8 mouse cellular contexts compared by ENCODE assay signal in the genomic region with DNA sequence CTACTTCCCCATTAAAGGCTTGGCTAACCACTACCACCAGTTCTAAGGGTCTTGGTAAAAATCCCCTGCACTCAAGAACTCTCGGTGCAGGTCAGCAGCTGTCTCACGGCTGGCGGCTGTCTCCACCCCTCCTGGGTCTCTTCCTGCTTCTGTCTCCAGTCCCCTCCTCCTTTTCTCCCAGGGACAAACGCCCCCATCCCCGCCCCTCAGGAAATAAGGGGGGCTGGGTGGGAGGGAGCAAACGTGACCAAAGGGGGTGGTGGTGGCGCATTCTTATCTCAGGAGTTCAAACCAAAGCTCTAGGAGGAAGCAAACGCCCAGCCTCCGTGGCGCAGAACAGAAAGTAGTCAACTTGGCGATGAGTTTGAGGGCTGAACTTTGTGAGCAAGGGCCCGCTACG. TPM values are rescaled to one million over a fixed set of nuclear protein-coding genes. Genes with fewer than 3 reads are reported as not detected.
DNase-seq lines count a peak whose midpoint lies in the region; ATAC-seq and TF ChIP-seq lines count a peak whose summit lies in the region.

No protein-coding gene starts in this region.

- H3K9me3 ChIP-seq in embryonic facial prominence, embryonic 10.5 days = no peaks in the 10 kb centered on the region
- H3K9me3 ChIP-seq in heart, embryonic 14.5 days (ENCODE audit: control insufficient read depth, low read length) = no peaks in the 10 kb centered on the region
- no peaks in the 10 kb centered on the region for H3K9me3 ChIP-seq in kidney, postnatal 0 days (replicated peaks; ENCODE audit: low read length)

- under 1% methylated on average over 13 of the region's 13 CpGs for WGBS in embryonic facial prominence, embryonic 10.5 days
- WGBS in heart, embryonic 14.5 days = under 1% methylated on average over 13 of the region's 13 CpGs
- 0% methylated on average over 13 of the region's 13 CpGs for WGBS in kidney, postnatal 0 days
- 0% methylated on average over 13 of the region's 13 CpGs for WGBS in macrophage (ENCODE audit: missing documents)

- intact Hi-C loops in left cerebral cortex, adult 2 months (cut with DNase I) = no loop called here
- intact Hi-C loops in left cerebral cortex, postnatal 25 days (cut with DNase I) = no loop called here

- no peak for DNase-seq in left cerebral cortex, adult 2 months (ENCODE audit: extremely low spot score in 1 of 2, low spot score in 2 of 2)
- no peak for DNase-seq in left cerebral cortex, postnatal 25 days (ENCODE audit: low spot score in 2 of 2)
- peak; percentile 87 for DNase-seq in embryonic facial prominence, embryonic 10.5 days (ENCODE audit: low spot score)
- DNase-seq in kidney, postnatal 0 days (ENCODE audit: low spot score) = peak; percentile 94
- peak; percentile 84 for DNase-seq in splenic B cell, adult 2 months (ENCODE audit: low read depth, low spot score)
- DNase-seq in right cerebral cortex, postnatal 4 days = no peak

- peak; percentile 63 for ATAC-seq in heart, embryonic 14.5 days (ENCODE audit: insufficient number of reproducible peaks, insufficient read depth, low FRiP score, low read depth)
- peak; percentile 47 for ATAC-seq in kidney, postnatal 0 days (replicated peaks; ENCODE audit: low FRiP score, low read depth)

- H3K36me3 ChIP-seq in embryonic facial prominence, embryonic 10.5 days (replicated peaks) = no peaks in the 10 kb centered on the region
- H3K36me3 ChIP-seq in heart, embryonic 14.5 days (ENCODE audit: control insufficient read depth, insufficient read depth, low read length) = no peaks in the 10 kb centered on the region
- H3K36me3 ChIP-seq in kidney, postnatal 0 days (ENCODE audit: insufficient read depth, low read length) = no peaks in the 10 kb centered on the region
- H3K36me3 ChIP-seq in macrophage (ENCODE audit: inconsistent target) = no peaks in the 10 kb centered on the region
- no peaks in the 10 kb centered on the region for H3K36me3 ChIP-seq in splenic B cell, adult 2 months (ENCODE audit: control insufficient read depth, insufficient read depth, low read length, poor library complexity, severe bottlenecking)

- TF ChIP-seq CTCF in left cerebral cortex, adult 2 months (IDR thresholded peaks at IDR 0.05) = no peak
- no peak for TF ChIP-seq CTCF in kidney, postnatal 0 days (IDR thresholded peaks at IDR 0.05; ENCODE audit: low read depth)

- H3K4me1 ChIP-seq in embryonic facial prominence, embryonic 10.5 days = peaks cover 55% of the 10 kb centered on the region
- peaks cover 5 to 8% of the 10 kb centered on the region in 2 experiments; a peak in 3 of 4 replicates for H3K4me1 ChIP-seq in heart, embryonic 14.5 days (ENCODE audit: control insufficient read depth in 2 of 2, insufficient read depth in 2 of 2, low read length in 2 of 2)
- peaks cover 39% of the 10 kb centered on the region for H3K4me1 ChIP-seq in kidney, postnatal 0 days (replicated peaks; ENCODE audit: insufficient read depth, low read length)

- peak overlapping the region; percentile 90 for H3K4me2 ChIP-seq in heart, embryonic 14.5 days (ENCODE audit: low read length)
- peak overlapping the region; percentile 92 for H3K4me2 ChIP-seq in kidney, postnatal 0 days (ENCODE audit: low read length)

- peak overlapping the region; percentile 48 for H3K4me3 ChIP-seq in left cerebral cortex, adult 2 months
- H3K4me3 ChIP-seq in embryonic facial prominence, embryonic 10.5 days = peak overlapping the region; percentile 68
- peak overlapping the region; percentile 54 to 59 for H3K4me3 ChIP-seq in heart, embryonic 14.5 days (ENCODE audit: control insufficient read depth in 1 of 2, insufficient read depth in 1 of 2, low read depth in 1 of 2, low read length in 2 of 2)
- peak overlapping the region; percentile 64 for H3K4me3 ChIP-seq in kidney, postnatal 0 days (replicated peaks; ENCODE audit: low read depth, low read length)
- peak overlapping the region; percentile 43 for H3K4me3 ChIP-seq in macrophage (ENCODE audit: inconsistent target)

- peaks cover 35% of the 10 kb centered on the region for H3K79me2 ChIP-seq in macrophage (ENCODE audit: inconsistent target)

- H3K9ac ChIP-seq in heart, embryonic 14.5 days (ENCODE audit: low read length) = peak overlapping the region; percentile 76
- H3K9ac ChIP-seq in kidney, postnatal 0 days (ENCODE audit: low read depth, low read length) = peak overlapping the region; percentile 75; the same call in 1 of the 2 replicates

- H3K27ac ChIP-seq in left cerebral cortex, adult 2 months = peak overlapping the region; percentile 70
- peak overlapping the region; percentile 85 for H3K27ac ChIP-seq in embryonic facial prominence, embryonic 10.5 days (replicated peaks)
- peak overlapping the region; percentile 77 to 85 for H3K27ac ChIP-seq in heart, embryonic 14.5 days (replicated peaks in 1 of 2; ENCODE audit: control insufficient read depth in 1 of 2, insufficient read depth in 1 of 2, low read depth in 2 of 2, low read length in 2 of 2)
- H3K27ac ChIP-seq in kidney, postnatal 0 days = peak overlapping the region; percentile 93
- H3K27ac ChIP-seq in macrophage = peak overlapping the region; percentile 85

- H3K27me3 ChIP-seq in embryonic facial prominence, embryonic 10.5 days (replicated peaks; ENCODE audit: low read depth, poor library complexity, severe bottlenecking) = peaks cover 51% of the 10 kb centered on the region
- no peaks in the 10 kb centered on the region; the same call in 1 of the 2 replicates for H3K27me3 ChIP-seq in heart, embryonic 14.5 days (ENCODE audit: control insufficient read depth, insufficient read depth, low read length)
- H3K27me3 ChIP-seq in kidney, postnatal 0 days (ENCODE audit: insufficient read depth, low read length) = no peaks in the 10 kb centered on the region
- no peaks in the 10 kb centered on the region for H3K27me3 ChIP-seq in splenic B cell, adult 2 months (ENCODE audit: control insufficient read depth, insufficient read depth, low read length, poor library complexity, severe bottlenecking)

RNA-seq across cellular contexts. Expression of a gene that starts 0.9 kb away (rescaled TPM):
- total RNA-seq in left cerebral cortex, adult 2 months (2021) = 1 to 10 TPM; 2.2 to 3.3 TPM
- 1 to 10 TPM; 1.9 to 2.0 TPM for total RNA-seq in left cerebral cortex, postnatal 25 days (2021)
- polyA plus RNA-seq in embryonic facial prominence, embryonic 10.5 days (2016; fragmentation: Nextera tagmentation; extraction: Ambion mirVana) = 2.3 and 4.0 TPM in 2 replicates
- polyA plus RNA-seq in heart, embryonic 14.5 days (2014; fragmentation: Nextera tagmentation; extraction: Ambion mirVana) = 1.7 TPM in 2 replicates
- polyA plus RNA-seq in kidney, postnatal 0 days (2015; fragmentation: Nextera tagmentation; extraction: Ambion mirVana) = 4.1 and 4.2 TPM in 2 replicates
- total RNA-seq in macrophage (2018; cell fraction: chromatin; rRNA removed) = 10 to 100 TPM in 19 of 26 experiments, 1 to 10 TPM in 7; 3.2 to 21.0 (median 13.3) TPM
- 1 to 10 TPM; 2.2 to 5.5 (median 3.8) TPM for total RNA-seq in macrophage (2018; cell fraction: cytosol; rRNA removed)
- 10 to 100 TPM in 4 of 26 experiments, 1 to 10 TPM in 22; 2.8 to 28.3 (median 7.5) TPM for total RNA-seq in macrophage (2018; cell fraction: nucleus; rRNA removed)
- 2.1 to 11.2 TPM (median 2.1 TPM) in 3 replicates for polyA plus RNA-seq in macrophage (2018)

RNA-seq across cellular contexts. Expression of a gene that starts 27.4 kb away (rescaled TPM):
- 10 to 100 TPM; 13.0 to 14.0 TPM for total RNA-seq in left cerebral cortex, adult 2 months (2021)
- 10 to 100 TPM; 17.0 to 17.8 TPM for total RNA-seq in left cerebral cortex, postnatal 25 days (2021)
- polyA plus RNA-seq in embryonic facial prominence, embryonic 10.5 days (2016; fragmentation: Nextera tagmentation; extraction: Ambion mirVana) = 2.8 and 3.3 TPM in 2 replicates
- 8.2 and 10.5 TPM in 2 replicates for polyA plus RNA-seq in heart, embryonic 14.5 days (2014; fragmentation: Nextera tagmentation; extraction: Ambion mirVana)
- 6.3 and 6.7 TPM in 2 replicates for polyA plus RNA-seq in kidney, postnatal 0 days (2015; fragmentation: Nextera tagmentation; extraction: Ambion mirVana)
- total RNA-seq in macrophage (2018; cell fraction: chromatin; rRNA removed) = 10 to 100 TPM in 20 of 26 experiments, 1 to 10 TPM in 6; 1.1 to 35.9 (median 16.7) TPM
- total RNA-seq in macrophage (2018; cell fraction: cytosol; rRNA removed) = 100 to 1,000 TPM in 22 of 26 experiments, 10 to 100 TPM in 4; 84.9 to 227 (median 142) TPM
- total RNA-seq in macrophage (2018; cell fraction: nucleus; rRNA removed) = 10 to 100 TPM in 25 of 26 experiments, 1 to 10 TPM in 1; 8.4 to 90.5 (median 37.8) TPM
- polyA plus RNA-seq in macrophage (2018) = 89.6 to 180 TPM (median 127 TPM) in 3 replicates

Comparison
In these comparisons a context has a peak if more than half of its experiments do, and no peak if none do; other contexts are left out.
1. DNase-seq: peak in embryonic facial prominence, embryonic 10.5 days (single experiment), kidney, postnatal 0 days (single experiment) and splenic B cell, adult 2 months (single experiment); none in left cerebral cortex, adult 2 months (0 of 2), left cerebral cortex, postnatal 25 days (0 of 2) and right cerebral cortex, postnatal 4 days (single experiment).
2. Peak in every context shown above with its lines, with median percentiles within 50 percentile points of each other: H3K27ac ChIP-seq and H3K4me3 ChIP-seq.